Mouse (Mus musculus): ENCODE results near the gene Amotl1.
A peak's percentile ranks its signal among the peaks of the same experiment; 100 is the strongest.

The Amotl1 gene

DNA sequence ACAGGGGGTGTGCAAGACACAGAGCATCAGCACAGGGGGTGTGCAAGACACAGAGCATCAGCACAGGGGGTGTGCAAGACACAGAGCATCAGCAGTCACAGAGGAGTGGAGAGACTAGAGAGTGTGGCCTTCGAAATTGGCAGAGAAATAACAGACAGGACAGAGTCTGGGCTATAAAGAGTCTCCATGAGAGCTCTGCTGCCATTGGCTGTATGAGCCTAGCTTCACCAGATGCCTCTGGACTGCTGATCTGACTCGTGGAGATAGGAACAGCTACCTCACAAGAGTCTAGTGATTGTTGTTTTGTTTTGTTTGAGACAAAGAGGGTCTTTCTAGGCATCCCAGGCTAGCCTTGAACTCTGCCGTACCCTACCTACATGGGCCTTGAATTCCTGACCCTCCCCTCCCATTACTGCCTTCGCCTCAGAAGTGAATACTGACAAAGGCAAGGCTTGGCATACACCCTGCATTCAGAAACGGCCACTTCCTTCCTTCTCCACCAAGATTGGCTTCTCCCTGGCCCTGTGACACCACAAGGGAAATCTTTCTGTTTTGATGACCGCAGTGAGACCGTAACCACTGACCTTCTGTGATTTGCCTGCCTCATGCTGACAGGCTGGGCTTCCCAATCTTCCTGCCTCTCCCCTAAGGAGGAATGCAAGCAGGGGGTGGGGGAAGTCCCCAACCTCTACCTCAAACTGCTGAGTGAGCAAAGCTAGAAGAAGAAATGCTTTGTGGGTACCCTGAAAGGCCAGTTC, 3.4 kb downstream of the Amotl1 start:
- DNase-seq (ENCODE audit: low spot score) = no peak

DNA sequence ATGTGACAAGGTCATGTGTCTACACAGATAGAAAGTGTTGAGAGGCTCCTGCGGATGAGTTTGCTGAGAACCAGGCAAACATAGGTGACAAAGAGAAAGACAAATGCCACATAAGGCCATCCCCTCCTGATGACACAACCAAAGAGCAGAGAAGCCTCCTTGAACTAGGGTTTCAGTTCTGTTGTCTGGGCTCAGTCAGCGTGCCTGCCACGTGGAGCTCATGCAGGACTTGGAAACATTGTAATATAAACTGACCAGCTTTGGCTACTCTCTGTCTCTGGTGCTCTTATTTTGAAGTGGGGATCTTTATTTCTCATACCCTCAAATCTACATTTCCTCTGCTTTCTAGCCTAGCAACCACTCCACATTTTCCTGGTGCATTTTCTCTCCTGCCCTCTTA, 8.6 kb downstream of the Amotl1 start:
- no peak for DNase-seq (ENCODE audit: low spot score)

DNA sequence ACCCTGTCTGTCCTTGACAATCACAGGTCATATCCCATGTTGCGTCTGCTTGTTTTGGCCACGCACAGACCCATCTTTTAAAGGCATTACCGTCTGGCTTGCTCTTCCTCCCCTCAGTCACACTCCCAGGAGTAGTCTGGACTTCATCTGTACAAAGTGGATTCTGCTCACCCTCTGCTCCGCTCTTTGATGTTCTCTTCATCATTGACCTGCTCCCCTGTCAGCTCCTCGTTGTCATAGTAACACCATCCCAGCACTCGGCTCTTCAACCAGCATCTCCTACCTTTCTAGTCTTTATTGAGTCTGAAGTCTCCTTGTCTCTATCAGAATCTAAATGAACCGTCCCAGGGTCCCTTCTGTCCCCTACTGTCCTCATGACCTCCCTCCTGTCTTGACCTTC, 9.3 kb downstream of the Amotl1 start:
- no peak for DNase-seq (ENCODE audit: low spot score)

DNA sequence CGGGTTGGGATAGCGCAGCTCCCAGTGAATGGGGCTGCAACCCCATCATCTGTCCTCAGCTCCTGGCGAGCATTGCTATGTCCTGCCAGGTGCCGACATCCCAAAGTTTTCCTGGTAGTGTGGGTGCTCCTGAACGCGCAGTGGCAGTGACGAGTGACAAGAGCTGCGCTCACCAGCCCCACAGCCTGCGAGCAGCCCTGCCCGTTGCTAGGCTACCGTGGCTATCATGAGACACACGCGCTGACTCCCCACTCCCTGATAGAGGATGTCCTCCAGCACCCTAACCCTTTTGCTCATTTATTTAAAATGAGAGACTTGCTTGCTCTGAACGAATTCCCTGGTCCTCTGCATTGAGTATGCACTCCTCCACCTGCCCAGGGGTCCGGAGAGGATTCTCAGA, 10.7 kb downstream of the Amotl1 start:
- no peak for DNase-seq (ENCODE audit: low spot score)

DNA sequence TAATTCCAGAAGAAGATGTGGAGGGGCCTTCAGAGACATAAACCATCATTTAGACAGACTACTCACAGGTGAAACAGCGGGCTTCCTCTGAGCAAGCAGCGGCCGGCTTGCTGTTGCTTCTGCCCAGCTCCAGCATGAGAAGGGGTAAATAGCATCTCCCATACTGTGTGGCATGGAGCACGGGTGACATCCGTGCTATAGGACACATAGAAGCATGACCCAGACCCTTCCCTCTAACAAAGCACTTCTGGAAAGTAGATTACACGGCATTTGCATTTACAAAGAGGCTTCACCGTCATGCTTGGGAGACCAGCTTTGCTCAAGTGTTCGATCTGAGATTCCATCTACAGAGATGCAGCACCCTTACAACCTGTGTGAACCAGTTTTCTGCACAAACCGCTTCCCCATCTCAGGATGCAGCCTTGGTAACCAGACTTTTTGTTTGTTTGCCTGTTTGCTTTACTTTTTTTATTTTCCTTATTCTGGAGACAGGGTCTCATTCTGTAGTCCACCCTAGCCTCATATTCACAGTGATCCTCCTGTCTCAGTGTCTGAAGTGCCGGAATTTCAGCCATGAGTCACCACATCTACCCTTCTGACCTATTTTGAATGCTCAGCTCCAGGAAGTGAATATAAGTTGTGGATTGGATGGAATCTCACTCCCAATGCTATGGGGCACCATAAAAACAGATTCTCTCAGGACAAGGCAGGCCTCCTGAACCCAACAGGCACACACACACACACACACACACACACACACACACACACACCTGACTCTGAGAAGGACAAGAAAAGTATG, 12.3 kb downstream of the Amotl1 start:
- no peak for DNase-seq (ENCODE audit: low spot score)

DNA sequence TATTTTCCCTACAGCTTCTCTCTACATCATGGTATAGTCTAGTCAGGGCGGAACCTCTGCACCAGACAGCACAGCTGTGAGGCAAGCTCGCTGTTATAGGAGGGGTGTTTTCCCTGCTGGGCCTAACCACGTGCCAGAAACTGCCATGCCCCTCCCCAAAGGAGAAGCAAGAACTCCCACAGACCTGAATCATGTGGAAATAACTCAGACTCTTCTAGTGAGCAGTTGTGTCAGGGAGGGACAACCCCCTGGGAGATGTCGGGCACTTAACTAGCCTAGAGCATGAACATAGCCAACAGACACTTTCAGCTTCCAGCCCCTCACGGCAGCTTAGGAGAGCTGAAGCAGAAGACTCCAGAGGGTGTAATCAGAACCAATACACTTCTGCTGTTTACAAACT, 13.1 kb downstream of the Amotl1 start:
- peak; percentile 47 for DNase-seq (ENCODE audit: low spot score)

DNA sequence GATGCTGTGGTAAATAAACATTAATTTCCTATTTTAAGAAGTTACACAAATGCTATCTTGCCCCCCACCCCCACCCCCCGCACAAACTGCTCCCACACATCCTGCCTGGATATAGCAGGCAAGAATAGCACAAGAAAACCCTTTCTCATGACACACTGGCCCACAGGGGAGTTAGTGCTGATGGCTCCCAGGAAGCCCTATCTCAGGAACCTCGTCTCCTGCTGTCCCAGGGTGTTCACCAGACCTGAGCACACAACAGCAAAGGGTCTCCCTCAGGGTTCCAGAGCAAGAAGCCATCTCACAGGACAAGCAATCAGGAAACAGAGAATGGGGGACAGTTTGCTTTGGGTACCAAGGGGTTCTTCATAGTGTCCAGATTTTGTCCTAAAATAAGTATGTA, 17.3 kb downstream of the Amotl1 start:
- no peak for DNase-seq (ENCODE audit: low spot score)

DNA sequence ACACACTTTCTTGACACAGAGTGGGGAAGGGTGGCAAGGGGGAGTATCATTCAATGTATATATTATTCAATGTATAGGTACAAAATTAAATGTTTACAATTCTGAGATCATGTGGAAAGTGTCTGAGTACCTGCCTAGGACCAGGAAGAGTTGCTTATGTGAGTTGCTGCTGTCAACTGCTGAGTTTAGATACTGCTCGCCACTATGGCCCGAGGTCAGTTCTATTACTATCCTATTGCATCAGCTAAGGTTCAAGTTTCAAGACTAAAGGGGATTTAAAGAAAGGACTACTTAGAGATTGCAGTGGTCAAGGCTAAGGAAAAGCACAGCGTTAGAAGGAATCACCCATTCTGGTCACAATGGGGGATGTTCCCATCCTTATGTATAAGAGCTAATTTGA, 18.9 kb downstream of the Amotl1 start:
- DNase-seq (ENCODE audit: low spot score) = no peak

DNA sequence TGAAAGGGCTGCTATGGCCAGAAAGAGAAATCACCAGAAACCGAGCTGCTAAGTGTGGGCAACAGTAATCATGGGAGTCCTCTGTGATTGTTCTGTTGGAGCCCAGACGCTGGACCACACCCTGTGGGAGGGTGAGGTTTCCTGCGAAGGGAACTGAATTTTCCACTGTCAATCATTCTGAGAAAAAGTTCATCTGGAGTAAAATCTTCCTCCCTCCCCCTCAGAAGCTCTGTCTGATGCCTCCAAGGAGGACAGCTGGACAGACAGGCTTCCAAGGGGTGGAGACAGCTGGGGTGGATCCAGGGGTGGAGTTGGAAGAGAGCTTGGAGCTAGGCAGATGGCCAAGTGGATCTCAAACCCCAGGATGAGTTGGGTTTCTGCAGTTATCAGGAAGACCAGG, 19.8 kb downstream of the Amotl1 start:
- peak; percentile 68 for DNase-seq (ENCODE audit: low spot score)

DNA sequence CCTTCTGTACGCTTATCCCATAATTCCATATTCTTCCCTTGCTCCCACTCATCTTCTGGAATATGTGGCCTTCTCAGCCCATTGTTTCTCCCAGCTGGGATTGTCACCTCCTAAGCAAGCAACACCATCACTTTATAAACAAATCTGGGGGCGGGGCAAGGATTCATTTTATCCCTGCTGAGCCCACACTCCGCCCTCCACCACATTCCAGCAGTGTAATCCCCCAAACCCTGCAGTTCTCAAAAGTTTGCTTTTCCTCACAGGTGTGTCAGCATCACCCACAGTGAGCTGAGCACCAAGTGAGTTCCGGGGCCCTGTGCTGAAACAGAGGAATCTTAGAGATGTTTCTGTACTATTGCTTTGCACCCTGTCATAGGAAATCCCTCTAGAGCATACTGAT, 20.9 kb downstream of the Amotl1 start:
- no peak for DNase-seq (ENCODE audit: low spot score)

DNA sequence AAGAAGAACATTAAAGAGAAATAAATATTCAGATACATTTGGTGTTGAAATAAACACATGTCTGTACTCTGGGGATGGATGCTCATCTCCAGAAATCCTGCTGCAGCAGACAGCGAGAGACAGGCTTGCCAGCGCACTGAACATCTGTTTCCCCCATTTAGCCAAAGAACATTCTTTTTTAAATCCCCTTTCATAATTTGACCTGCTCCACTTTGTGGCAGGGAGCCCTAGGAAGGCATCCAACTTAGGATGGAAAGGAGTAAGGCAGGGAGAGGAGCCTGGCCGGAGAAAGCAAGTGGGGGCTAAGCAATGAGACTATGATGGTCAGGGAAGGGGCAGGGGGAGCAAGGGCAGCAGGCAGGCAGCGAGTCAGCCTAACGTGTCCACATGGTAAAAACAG, 21.6 kb downstream of the Amotl1 start:
- DNase-seq (ENCODE audit: low spot score) = peak; percentile 45

DNA sequence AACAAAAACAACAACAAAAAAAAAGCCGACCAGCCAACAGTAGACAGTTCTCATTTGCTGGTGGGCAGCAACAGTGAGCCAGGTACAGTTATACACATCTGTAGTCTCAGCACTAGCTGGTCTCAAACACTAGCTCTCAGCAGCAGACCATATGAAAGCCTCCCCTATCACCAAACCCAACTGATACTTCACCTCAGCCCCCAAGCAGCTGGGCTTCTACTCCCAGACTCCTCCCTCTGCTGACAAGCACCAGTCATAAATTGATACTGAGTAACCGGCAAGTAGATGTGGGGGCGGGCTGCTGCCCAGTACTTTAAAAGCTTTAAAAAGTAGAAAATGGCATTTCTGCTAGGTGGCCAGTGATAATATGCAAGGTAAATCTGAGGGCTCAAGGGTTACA, 22.0 kb downstream of the Amotl1 start:
- DNase-seq (ENCODE audit: low spot score) = no peak

DNA sequence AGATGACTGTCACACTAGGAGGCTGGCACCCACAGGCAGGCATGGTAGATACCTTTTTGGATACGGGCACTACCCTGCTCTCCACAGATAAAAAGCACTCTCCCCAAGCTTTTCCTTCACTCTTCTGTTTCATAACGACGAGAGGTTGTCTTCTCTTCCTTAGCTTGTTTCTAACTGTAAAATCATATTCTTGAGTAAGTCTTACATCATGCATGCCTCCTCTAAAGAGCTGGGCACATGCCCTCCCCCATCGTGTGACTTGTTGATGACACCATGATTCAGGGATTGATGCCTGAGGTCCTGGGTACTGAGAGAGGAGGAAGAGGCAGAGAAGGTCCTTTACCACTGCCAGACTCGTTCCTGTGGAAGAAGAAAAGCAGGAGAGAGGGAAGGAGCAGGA, 24.7 kb downstream of the Amotl1 start:
- DNase-seq (ENCODE audit: low spot score) = no peak

DNA sequence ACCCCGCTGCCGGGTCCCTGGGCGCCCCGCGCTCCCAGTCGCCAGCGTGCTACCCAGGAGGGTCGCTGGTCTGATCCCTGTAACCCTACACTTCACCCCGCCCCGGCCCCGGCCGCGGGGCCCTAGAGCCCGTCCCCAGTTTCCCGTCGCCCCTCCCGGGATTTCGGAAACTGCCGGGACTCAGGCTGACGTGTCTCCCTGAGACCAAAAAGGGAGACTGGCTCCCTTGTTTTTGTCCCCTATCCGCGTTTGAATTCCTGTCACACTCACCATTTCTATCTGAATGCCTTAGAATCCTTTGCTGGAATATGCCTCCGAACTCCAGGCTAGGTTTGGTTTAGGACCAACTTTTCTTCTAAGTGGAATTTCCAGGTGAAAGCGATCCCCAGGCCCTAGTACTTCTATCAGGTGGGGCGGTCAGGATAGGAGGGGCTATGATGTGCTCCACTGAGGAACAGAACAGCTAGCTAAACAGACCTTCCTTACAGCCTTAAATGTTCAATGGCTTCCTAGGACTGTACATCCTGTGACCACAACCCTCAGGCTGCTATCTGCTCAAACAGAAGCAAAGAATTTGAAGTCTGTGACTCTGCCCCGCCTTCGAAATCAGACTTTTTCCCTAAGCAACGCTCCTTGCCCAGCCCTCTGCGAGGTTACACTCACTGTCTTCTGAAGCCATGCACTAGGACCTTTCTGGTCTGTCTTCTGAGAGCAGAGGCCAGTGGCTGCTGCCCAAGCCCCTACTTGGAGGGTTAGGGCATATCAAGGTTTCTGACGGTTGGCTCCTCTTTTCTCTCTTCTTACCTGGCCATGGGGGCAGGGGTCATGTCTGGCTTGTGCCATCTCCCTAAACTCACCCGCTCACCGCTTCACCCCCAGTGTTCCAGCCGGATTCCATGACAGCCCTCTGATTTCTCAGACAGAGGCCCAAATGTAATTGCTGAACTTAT, 29.6 kb downstream of the Amotl1 start:
- peak; percentile 64 for DNase-seq (ENCODE audit: low spot score)

DNA sequence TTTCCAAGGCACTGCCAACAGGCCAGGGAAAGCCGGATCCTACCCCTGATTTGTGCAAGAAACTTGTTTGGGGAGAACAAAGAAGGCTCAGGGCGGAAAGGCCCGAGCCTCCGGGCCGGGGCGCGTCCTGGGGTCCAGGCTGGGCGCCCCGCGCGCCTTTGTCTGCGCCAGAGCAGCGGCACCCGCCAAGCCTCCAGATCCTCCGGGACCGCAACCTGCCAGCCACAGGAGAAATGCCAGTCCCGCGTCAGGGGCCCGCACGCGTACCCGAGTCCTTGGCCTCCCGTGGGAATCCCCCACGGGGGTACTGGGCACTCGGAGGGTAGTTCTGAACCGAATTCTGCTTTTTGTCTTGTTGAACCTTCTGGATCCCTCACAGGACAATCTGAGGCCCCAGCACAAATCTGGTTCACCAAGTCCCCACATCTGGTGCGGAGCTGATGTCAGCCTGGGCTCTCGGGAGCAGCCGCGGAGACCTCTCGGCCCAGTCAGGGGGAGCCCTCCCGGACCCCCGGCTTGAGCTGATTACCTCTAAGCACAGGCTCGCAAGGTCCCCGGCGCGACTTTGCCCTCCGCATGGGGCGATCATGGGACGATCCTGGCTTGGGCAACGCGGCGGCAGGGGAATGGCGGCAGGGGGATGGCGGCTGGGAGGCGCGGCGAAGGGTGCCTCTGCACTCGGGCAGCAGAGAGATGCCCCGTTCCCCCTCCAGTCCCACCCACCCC, 30.5 kb downstream of the Amotl1 start:
- peak; percentile 42 for DNase-seq (ENCODE audit: low spot score)

DNA sequence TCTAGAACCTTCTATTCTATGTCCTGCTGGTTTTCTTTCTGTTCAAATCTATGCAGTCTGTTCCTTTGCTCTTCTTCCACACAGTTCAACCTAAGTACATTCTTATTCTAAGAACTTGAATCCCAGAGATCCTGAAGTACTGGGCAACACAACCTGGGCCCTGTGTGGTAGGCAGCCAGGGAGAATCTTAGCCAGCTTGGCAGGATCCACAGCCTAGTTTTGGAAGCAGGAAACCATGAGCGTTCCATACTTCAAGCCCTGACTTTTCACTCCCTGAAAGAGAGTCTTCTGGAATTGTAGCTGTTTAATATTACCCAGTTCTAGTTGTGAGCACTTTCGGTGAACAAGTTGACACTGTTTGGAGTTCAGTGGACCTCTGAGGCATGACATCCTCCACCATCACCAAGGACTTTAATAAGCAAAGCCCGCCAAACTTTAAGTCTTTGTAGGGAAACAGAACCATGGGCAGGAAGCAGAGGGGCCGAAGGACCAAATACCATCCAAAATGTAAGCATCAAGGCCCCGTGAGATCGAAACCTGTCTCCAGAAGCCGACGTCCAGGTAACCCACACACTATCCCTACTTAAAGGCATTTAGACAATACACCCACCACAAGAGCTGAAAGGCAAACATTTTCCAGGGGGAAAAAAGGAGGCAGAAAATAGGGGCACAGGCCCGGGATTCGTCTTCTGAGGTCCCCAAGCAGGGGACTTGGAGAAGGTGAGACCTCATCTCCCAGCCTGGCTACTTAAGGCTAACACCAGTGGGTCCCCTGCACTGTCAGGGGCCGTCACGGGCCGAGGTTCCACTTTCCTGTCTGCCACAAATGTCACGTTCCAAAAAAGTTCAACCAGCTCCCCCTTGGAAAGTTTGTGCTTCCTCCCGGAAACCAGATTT, 31.3 kb downstream of the Amotl1 start:
- DNase-seq (ENCODE audit: low spot score) = no peak

DNA sequence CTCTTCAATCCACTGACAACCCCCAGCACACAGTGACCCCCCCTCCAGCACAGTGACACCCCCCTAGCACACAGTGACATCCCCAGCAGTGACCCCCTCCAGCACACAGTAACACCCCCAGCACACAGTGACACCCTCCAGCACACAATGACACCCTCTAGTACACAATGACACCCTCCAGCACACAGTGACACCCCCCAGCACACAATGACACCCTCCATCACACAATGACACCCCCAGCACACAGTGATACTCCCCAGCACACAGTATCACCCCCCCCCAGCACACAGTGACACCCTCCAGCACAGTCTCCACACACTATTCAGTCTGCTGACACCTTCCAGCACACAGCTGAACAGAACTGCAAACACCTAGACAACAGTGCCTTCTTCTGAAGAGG, 32.3 kb downstream of the Amotl1 start:
- DNase-seq (ENCODE audit: low spot score) = no peak

DNA sequence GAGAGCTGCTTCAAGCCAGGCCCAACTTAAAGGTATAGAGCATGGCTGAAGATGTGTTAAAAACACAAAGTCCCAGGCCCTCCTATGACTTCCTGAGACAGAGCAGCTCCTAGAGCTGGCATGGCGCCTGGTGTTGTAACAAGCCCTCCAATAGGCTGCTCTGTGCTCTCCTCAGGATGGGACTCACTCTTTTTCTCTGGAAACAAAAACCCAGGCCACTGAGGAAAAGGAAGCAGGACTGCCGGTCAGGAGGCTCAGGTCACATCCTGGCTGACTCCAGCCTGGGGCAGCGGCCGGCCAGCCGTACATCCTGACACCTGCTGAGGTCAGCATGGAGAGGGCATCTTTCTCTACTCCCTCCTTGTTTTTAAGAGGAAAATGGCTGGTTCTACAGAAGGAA, 36.3 kb downstream of the Amotl1 start:
- no peak for DNase-seq (ENCODE audit: low spot score)

DNA sequence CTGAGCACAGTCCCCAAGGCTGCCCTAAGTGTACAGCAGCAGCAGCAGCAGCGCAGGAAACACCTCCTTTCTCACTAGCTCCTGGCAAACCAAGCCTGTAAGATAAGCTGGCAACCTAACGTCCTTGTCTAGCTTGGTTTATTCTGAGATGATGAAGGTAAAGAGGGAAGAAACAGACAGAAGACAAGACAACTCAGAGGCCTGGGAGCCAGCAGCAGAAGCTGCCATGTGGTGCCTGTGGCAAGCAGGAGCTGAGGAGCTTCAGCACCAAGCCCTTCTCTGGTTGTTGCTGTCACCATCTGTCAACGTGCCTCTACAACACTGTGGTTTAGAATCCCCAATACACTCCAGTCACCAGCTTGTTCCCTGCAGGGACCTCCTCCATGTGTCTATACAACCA, 37.4 kb downstream of the Amotl1 start:
- DNase-seq (ENCODE audit: low spot score) = no peak

DNA sequence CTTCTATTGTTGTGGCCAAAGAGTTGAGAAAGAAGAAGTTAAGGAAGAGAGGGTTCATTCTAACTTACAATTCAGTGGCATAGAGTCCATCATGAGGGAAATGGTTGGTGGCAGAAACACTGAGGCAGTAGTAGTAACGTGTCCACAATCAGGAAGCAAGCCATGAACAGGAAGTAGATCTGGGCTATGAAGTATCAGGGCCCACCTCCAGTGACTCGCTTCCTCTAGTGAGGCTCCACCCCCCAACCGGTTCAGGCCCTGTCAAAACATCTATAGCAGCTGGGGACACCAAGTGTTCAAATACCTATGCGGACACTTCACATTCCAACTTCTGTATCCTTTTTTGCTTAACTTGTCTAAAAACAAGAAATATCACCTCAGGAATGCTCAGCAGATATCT, 38.9 kb downstream of the Amotl1 start:
- DNase-seq (ENCODE audit: low spot score) = no peak

DNA sequence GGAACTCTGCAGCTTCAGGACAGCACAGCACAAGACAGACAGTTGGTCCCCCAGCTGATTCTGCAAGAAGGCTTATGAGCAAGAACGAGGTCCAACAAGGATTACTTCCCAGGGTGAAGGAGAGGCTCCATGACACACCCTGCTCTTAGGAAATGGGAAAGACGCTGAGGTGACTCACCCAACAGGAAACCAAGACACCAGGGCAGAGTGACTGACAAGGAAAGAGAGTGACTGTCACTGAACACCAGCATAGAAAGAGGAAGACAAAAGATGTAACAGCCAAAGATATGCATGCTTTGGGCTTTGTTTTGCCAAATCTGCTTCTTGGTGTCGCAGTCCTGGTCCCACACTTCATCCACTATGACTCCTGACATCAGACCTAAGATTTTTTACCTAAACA, 40.5 kb downstream of the Amotl1 start:
- no peak for DNase-seq (ENCODE audit: low spot score)
